ENCODE assay signal across 7 mouse cellular contexts in the genomic region with DNA sequence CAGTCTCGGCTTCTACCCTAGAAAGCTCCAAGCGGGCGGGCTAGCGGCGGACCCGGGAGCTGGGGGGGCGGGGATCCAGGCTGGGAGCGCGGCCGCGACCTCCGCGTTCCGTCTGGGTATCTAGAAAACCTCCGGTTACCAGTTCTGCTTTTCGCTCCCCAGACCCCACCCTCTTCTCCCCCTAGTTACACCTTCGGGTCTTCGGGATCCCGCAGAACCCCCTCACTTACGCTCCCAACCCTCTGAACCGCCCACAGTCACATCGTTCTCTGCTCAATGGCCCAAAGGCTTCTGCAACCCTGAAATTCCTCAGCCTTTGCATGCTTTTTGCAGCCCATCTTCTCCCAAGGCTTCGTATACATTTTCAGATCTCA. TPM values are rescaled to one million over a fixed set of nuclear protein-coding genes. Genes with fewer than 3 reads are reported as not detected.
DNase-seq lines count a peak whose midpoint lies in the region; ATAC-seq and TF ChIP-seq lines count a peak whose summit lies in the region.

No protein-coding gene starts in this region.

- H3K4me3 ChIP-seq in lung, embryonic 14.5 days (ENCODE audit: low read depth, low read length) = peak overlapping the region; percentile 71
- H3K4me3 ChIP-seq in embryonic facial prominence, embryonic 12.5 days = peak overlapping the region; percentile 80
- H3K4me3 ChIP-seq in intestine, embryonic 16.5 days (ENCODE audit: low read length) = peak overlapping the region; percentile 75
- H3K4me3 ChIP-seq in olfactory bulb, adult 2 months (ENCODE audit: insufficient read depth, low read depth, low read length) = peak overlapping the region; percentile 70

- 0% methylated on average over 15 of the region's 23 CpGs for WGBS in lung, embryonic 14.5 days
- 2% methylated on average over 22 of the region's 23 CpGs for WGBS in embryonic facial prominence, embryonic 12.5 days
- under 1% methylated on average over 15 of the region's 23 CpGs for WGBS in intestine, embryonic 16.5 days
- under 1% methylated on average over 23 of the region's 23 CpGs for WGBS in olfactory bulb, adult 2 months

- H3K9ac ChIP-seq in lung, embryonic 14.5 days = peak overlapping the region; percentile 79
- peak overlapping the region; percentile 84 for H3K9ac ChIP-seq in embryonic facial prominence, embryonic 12.5 days
- H3K9ac ChIP-seq in intestine, embryonic 16.5 days (ENCODE audit: low read depth, low read length) = peak overlapping the region; percentile 84

- TF ChIP-seq POLR2A in olfactory bulb, adult 2 months (IDR thresholded peaks at IDR 0.05; ENCODE audit: insufficient read depth, low read depth, low read length) = no peak

- 0 out of 2 replicates have a peak, but pooled peaks cover 7% of the 10 kb centered on the region for H3K36me3 ChIP-seq in lung, embryonic 14.5 days (ENCODE audit: insufficient read depth)
- H3K36me3 ChIP-seq in embryonic facial prominence, embryonic 12.5 days = peaks cover 12% of the 10 kb centered on the region
- no peaks in the 10 kb centered on the region for H3K36me3 ChIP-seq in intestine, embryonic 16.5 days (ENCODE audit: control insufficient read depth, insufficient read depth, low read length)

- peak overlapping the region; percentile 51; the same call in 1 of the 2 replicates for H3K27ac ChIP-seq in lung, embryonic 14.5 days (ENCODE audit: low read depth)
- peak overlapping the region; percentile 57; the same call in 1 of the 2 replicates for H3K27ac ChIP-seq in embryonic facial prominence, embryonic 12.5 days
- H3K27ac ChIP-seq in intestine, embryonic 16.5 days (ENCODE audit: low read length) = peak overlapping the region; percentile 14; the same call in 1 of the 2 replicates
- no peak overlapping the region for H3K27ac ChIP-seq in olfactory bulb, adult 2 months (ENCODE audit: insufficient read depth, low read depth, low read length)

- H3K27me3 ChIP-seq in lung, embryonic 14.5 days (ENCODE audit: insufficient read depth, low read length) = no peaks in the 10 kb centered on the region
- H3K27me3 ChIP-seq in embryonic facial prominence, embryonic 12.5 days = no peaks in the 10 kb centered on the region
- H3K27me3 ChIP-seq in intestine, embryonic 16.5 days (replicated peaks; ENCODE audit: control insufficient read depth, insufficient read depth, low read length) = no peaks in the 10 kb centered on the region

- H3K9me3 ChIP-seq in lung, embryonic 14.5 days (ENCODE audit: low read depth, low read length) = no peaks in the 10 kb centered on the region
- H3K9me3 ChIP-seq in embryonic facial prominence, embryonic 12.5 days = no peaks in the 10 kb centered on the region
- no peaks in the 10 kb centered on the region for H3K9me3 ChIP-seq in intestine, embryonic 16.5 days (ENCODE audit: control insufficient read depth, low read length)

- ATAC-seq in lung, embryonic 14.5 days (ENCODE audit: insufficient read depth) = no peak; the same call in 1 of the 2 replicates
- no peak for ATAC-seq in embryonic facial prominence, embryonic 12.5 days (ENCODE audit: insufficient number of reproducible peaks, insufficient read depth, low FRiP score, low TSS enrichment)
- no peak; the same call in 1 of the 2 replicates for ATAC-seq in intestine, embryonic 16.5 days
- no peak for ATAC-seq in erythroid progenitor cell, adult 5-6 weeks (replicated peaks; ENCODE audit: low FRiP score, poor library complexity, severe bottlenecking)

- peaks cover 3% of the 10 kb centered on the region; the same call in 1 of the 2 replicates for H3K4me1 ChIP-seq in lung, embryonic 14.5 days (ENCODE audit: insufficient read depth)
- H3K4me1 ChIP-seq in embryonic facial prominence, embryonic 12.5 days = peaks cover 13% of the 10 kb centered on the region; the same call in 1 of the 2 replicates
- peaks cover 14% of the 10 kb centered on the region; the same call in 1 of the 2 replicates for H3K4me1 ChIP-seq in intestine, embryonic 16.5 days (ENCODE audit: control insufficient read depth, insufficient read depth, low read length)
- H3K4me1 ChIP-seq in olfactory bulb, adult 2 months (ENCODE audit: control insufficient read depth, insufficient read depth, low read length) = peaks cover 5% of the 10 kb centered on the region

- H3K4me2 ChIP-seq in lung, embryonic 14.5 days = peak overlapping the region; percentile 73
- peak overlapping the region; percentile 78 for H3K4me2 ChIP-seq in embryonic facial prominence, embryonic 12.5 days (replicated peaks)
- H3K4me2 ChIP-seq in intestine, embryonic 16.5 days (ENCODE audit: low read depth, low read length) = peak overlapping the region; percentile 81

- no peak for TF ChIP-seq CTCF in lung, embryonic 14.5 days (IDR thresholded peaks at IDR 0.05; ENCODE audit: low read depth)
- TF ChIP-seq CTCF in olfactory bulb, adult 2 months (IDR thresholded peaks at IDR 0.05; ENCODE audit: insufficient read depth, low read depth, low read length) = no peak

- peak; percentile 42 for DNase-seq in lung, embryonic 14.5 days
- no peak for DNase-seq in lung, postnatal 10 days
- DNase-seq in layer of hippocampus, adult 8-10 months (ENCODE audit: low spot score in 2 of 2) = no peak

RNA-seq across cellular contexts. Expression of gene Prickle4, which starts 0.8 kb away (rescaled TPM):
- 1.5 TPM in 1 of 2 replicates, not detected in the other for polyA plus RNA-seq in lung, embryonic 14.5 days (2014; fragmentation: Nextera tagmentation; extraction: Ambion mirVana)
- polyA plus RNA-seq in embryonic facial prominence, embryonic 12.5 days (2016; fragmentation: Nextera tagmentation; extraction: Ambion mirVana) = 0.87 and 1.2 TPM in 2 replicates
- 0.69 and 1.8 TPM in 2 replicates for polyA plus RNA-seq in intestine, embryonic 16.5 days (2015; fragmentation: Nextera tagmentation; extraction: Ambion mirVana)
- polyA plus RNA-seq in olfactory bulb, adult 2 months (2012; ENCODE audit: insufficient read depth, insufficient read length, low replicate concordance, missing spikeins) = not detected in 2 replicates
- total RNA-seq in layer of hippocampus, adult 8-10 months (2022) = 1 to 10 TPM; 2.9 to 3.7 (median 3.2) TPM
- total RNA-seq in erythroid progenitor cell, adult 5-6 weeks (2015; ENCODE audit: low replicate concordance) = not detected in 2 replicates
- total RNA-seq in erythroid progenitor cell, adult 5-6 weeks (2017; ENCODE audit: low replicate concordance) = not detected in 2 replicates

RNA-seq across cellular contexts. Expression of gene Gm21981, which starts 1.1 kb away (rescaled TPM):
- 1.1 and 1.3 TPM in 2 replicates for polyA plus RNA-seq in lung, embryonic 14.5 days (2014; fragmentation: Nextera tagmentation; extraction: Ambion mirVana)
- 0.27 and 0.31 TPM in 2 replicates for polyA plus RNA-seq in embryonic facial prominence, embryonic 12.5 days (2016; fragmentation: Nextera tagmentation; extraction: Ambion mirVana)
- 0.16 and 0.26 TPM in 2 replicates for polyA plus RNA-seq in intestine, embryonic 16.5 days (2015; fragmentation: Nextera tagmentation; extraction: Ambion mirVana)
- polyA plus RNA-seq in olfactory bulb, adult 2 months (2012; ENCODE audit: insufficient read depth, insufficient read length, low replicate concordance, missing spikeins) = not detected in 2 replicates
- total RNA-seq in layer of hippocampus, adult 8-10 months (2022) = 1 to 10 TPM; 3.3 to 4.3 (median 3.6) TPM
- not detected in 2 replicates for total RNA-seq in erythroid progenitor cell, adult 5-6 weeks (2015; ENCODE audit: low replicate concordance)
- total RNA-seq in erythroid progenitor cell, adult 5-6 weeks (2017; ENCODE audit: low replicate concordance) = not detected in 2 replicates

RNA-seq across cellular contexts. Expression of gene Frs3, which starts 6.5 kb away (rescaled TPM):
- polyA plus RNA-seq in lung, embryonic 14.5 days (2014; fragmentation: Nextera tagmentation; extraction: Ambion mirVana) = 5.1 and 5.3 TPM in 2 replicates
- polyA plus RNA-seq in embryonic facial prominence, embryonic 12.5 days (2016; fragmentation: Nextera tagmentation; extraction: Ambion mirVana) = 7.3 and 8.0 TPM in 2 replicates
- 3.2 and 4.4 TPM in 2 replicates for polyA plus RNA-seq in intestine, embryonic 16.5 days (2015; fragmentation: Nextera tagmentation; extraction: Ambion mirVana)
- not detected in 2 replicates for polyA plus RNA-seq in olfactory bulb, adult 2 months (2012; ENCODE audit: insufficient read depth, insufficient read length, low replicate concordance, missing spikeins)
- total RNA-seq in layer of hippocampus, adult 8-10 months (2022) = 10 to 100 TPM; 28.6 to 36.7 (median 31.2) TPM
- not detected in 2 replicates for total RNA-seq in erythroid progenitor cell, adult 5-6 weeks (2015; ENCODE audit: low replicate concordance)
- not detected in 2 replicates for total RNA-seq in erythroid progenitor cell, adult 5-6 weeks (2017; ENCODE audit: low replicate concordance)

RNA-seq across cellular contexts. Expression of gene Tomm6, which starts 7.1 kb away (rescaled TPM):
- polyA plus RNA-seq in lung, embryonic 14.5 days (2014; fragmentation: Nextera tagmentation; extraction: Ambion mirVana) = 433 and 434 TPM in 2 replicates
- polyA plus RNA-seq in embryonic facial prominence, embryonic 12.5 days (2016; fragmentation: Nextera tagmentation; extraction: Ambion mirVana) = 397 and 414 TPM in 2 replicates
- 426 and 427 TPM in 2 replicates for polyA plus RNA-seq in intestine, embryonic 16.5 days (2015; fragmentation: Nextera tagmentation; extraction: Ambion mirVana)
- polyA plus RNA-seq in olfactory bulb, adult 2 months (2012; ENCODE audit: insufficient read depth, insufficient read length, low replicate concordance, missing spikeins) = not detected in 2 replicates
- total RNA-seq in layer of hippocampus, adult 8-10 months (2022) = 100 to 1,000 TPM; 170 to 219 (median 199) TPM
- total RNA-seq in erythroid progenitor cell, adult 5-6 weeks (2015; ENCODE audit: low replicate concordance) = 44.7 and 48.6 TPM in 2 replicates
- total RNA-seq in erythroid progenitor cell, adult 5-6 weeks (2017; ENCODE audit: low replicate concordance) = 2.1 and 3.5 TPM in 2 replicates

RNA-seq across cellular contexts. Expression of gene Pgc, which starts 31.3 kb away (rescaled TPM):
- polyA plus RNA-seq in lung, embryonic 14.5 days (2014; fragmentation: Nextera tagmentation; extraction: Ambion mirVana) = 7.6 and 9.1 TPM in 2 replicates
- not detected in 2 replicates for polyA plus RNA-seq in embryonic facial prominence, embryonic 12.5 days (2016; fragmentation: Nextera tagmentation; extraction: Ambion mirVana)
- polyA plus RNA-seq in intestine, embryonic 16.5 days (2015; fragmentation: Nextera tagmentation; extraction: Ambion mirVana) = 0.28 and 0.68 TPM in 2 replicates
- not detected in 2 replicates for polyA plus RNA-seq in olfactory bulb, adult 2 months (2012; ENCODE audit: insufficient read depth, insufficient read length, low replicate concordance, missing spikeins)
- not detected for total RNA-seq in layer of hippocampus, adult 8-10 months (2022)
- not detected in 2 replicates for total RNA-seq in erythroid progenitor cell, adult 5-6 weeks (2015; ENCODE audit: low replicate concordance)
- total RNA-seq in erythroid progenitor cell, adult 5-6 weeks (2017; ENCODE audit: low replicate concordance) = not detected in 2 replicates
